Mouse (Mus musculus) erythroblast, embryonic 14.5 days (primary cell): ENCODE data around the gene Nktr.

ENCODE experiments used
- GATA1 ChIP-seq: IDR thresholded peaks from 2 replicates; pipeline ENCODE4 v1.6.1; 2012; ENCODE audit warnings: low read length, inconsistent platforms, mixed read lengths
- TAL1 ChIP-seq: IDR thresholded peaks from 3 replicates; pipeline ENCODE4 v1.6.1; 2012; ENCODE audit warnings: low read length, inconsistent platforms, mixed read lengths

DNA sequence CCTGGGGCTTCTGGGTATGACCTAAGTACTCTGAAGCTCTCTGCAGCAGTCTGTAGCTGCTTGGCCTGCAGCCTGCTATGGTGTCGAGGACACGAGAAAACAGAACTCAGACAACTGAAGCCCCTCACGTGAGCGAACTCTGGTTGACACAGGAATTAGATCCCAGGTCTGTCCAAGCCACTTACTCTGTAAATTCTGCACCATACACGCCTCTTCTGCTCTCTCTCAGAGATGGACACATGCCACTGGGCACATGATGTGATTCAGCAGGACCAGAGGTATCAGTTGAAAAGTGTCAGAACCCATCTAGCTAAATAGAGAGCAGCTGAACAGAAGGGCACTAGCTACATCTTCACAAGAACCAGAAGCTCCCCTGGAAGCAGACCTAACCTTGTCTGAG is 53.4 kb downstream of the Nktr start:
- TF ChIP-seq TAL1 (no peak), GATA1 (no peak)
